Mouse (Mus musculus) spleen, adult 2 months (tissue): ENCODE results near the gene Olfr575. TPM values are rescaled to one million over a fixed set of nuclear protein-coding genes. Genes with fewer than 3 reads are reported as not detected.

Experiments
- DNase-seq, 2 experiments: peaks; one replicate each; pipeline versions ENCODE4 v3.0.0 to v3.0.0-alpha.2; 2012 to 2021; ENCODE audit warnings: low spot score in 2 of 2, low read depth in 1 of 2
- H3K27ac ChIP-seq: fragments of 200-500 bp; 2 replicates; pipeline ENCODE4 v1.5.1; 2012; ENCODE audit warnings: low read length, inconsistent platforms; ENCODE audit not compliant: insufficient read depth
- H3K27me3 ChIP-seq: fragments of 200-500 bp; 2 replicates; pipeline ENCODE4 v1.6.1; 2012; ENCODE audit warnings: mild to moderate bottlenecking, moderate library complexity, low read length, inconsistent platforms; ENCODE audit not compliant: control insufficient read depth, insufficient read depth
- H3K36me3 ChIP-seq: fragments of 200-500 bp; 2 replicates; pipeline ENCODE4 v1.6.1; 2012; ENCODE audit warnings: mild to moderate bottlenecking, low read length, inconsistent platforms; ENCODE audit not compliant: control insufficient read depth, insufficient read depth
- H3K4me1 ChIP-seq: fragments of 200-500 bp; 2 replicates; pipeline ENCODE4 v1.6.1; 2011; ENCODE audit warnings: inconsistent platforms; ENCODE audit not compliant: control insufficient read depth, insufficient read depth, insufficient read length
- H3K4me3 ChIP-seq: fragments of 200-500 bp; 2 replicates; pipeline ENCODE4 v1.5.1; 2011; ENCODE audit warnings: mild to moderate bottlenecking, inconsistent platforms; ENCODE audit not compliant: insufficient read depth, insufficient read length; ENCODE audit errors: extremely low read depth
- CTCF ChIP-seq: fragments of 200-500 bp; IDR thresholded peaks from 2 replicates; pipeline ENCODE4 v1.5.1; 2011; ENCODE audit warnings: mild to moderate bottlenecking, inconsistent platforms; ENCODE audit not compliant: insufficient read depth, insufficient read length, insufficient replicate concordance; ENCODE audit errors: extremely low read depth
- POLR2A ChIP-seq: fragments of 200-500 bp; IDR thresholded peaks from 2 replicates; pipeline ENCODE4 v1.6.1; 2011; ENCODE audit warnings: low read depth, low read length, inconsistent platforms
- WGBS: fragments of 180-500 bp; shearing (Covaris S2); methylation state at CpG from one replicate; pipeline ENCODE4 v1.1.7; 2018; 5-methylcytosine and 5-hydroxymethylcytosine counted together
- polyA plus RNA-seq: library from polyadenylated mRNA; depleted of rRNA; stranded (reverse); fragments of >200 nt; gene quantifications from 2 replicates; pipeline ENCODE4 v1.2.3, GENCODE M21; 2012; rRNA removed

The Olfr575 gene
- polyA plus RNA-seq, result not detected in 2 replicates

DNA sequence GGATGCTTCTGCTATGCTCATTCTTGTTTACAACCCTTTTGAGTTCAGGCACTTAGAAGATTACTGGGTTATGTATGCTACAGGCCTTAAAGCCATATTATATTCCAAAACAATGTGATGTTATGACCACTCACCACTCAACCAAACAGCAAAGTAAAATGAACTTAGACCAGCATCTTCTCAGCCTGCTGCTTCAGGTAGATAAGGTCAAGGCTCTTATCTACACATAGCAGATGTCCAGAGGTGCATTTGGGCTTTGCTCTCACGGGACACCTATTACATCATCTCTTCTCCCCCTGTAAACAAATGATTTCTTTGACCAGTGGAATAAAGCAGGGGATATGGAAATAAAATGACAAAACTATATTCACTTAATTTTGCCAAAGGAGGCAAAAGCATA, at the start of gene Olfr575:
Olfr575 (minus strand) TSS at position 183 of the 400 bp plus-strand sequence.
- WGBS, result 56% methylated on average over 1 of the region's 1 CpGs
- Histone ChIP-seq H3K27ac (no peak within 1 kb of the TSS), H3K4me3 (no peak within 1 kb of the TSS), H3K4me1 (no peaks in the 10 kb centered on the region), H3K36me3 (no peaks in the 10 kb centered on the region), H3K27me3 (no peaks in the 10 kb centered on the region)
- DNase-seq, result no peak
- no peak for TF ChIP-seq POLR2A
- TF ChIP-seq CTCF, result no peak

GRCm38 (mm10) chr7:102989224-102989623, 30.6 kb upstream of the Olfr575 start, which contains the start of gene Olfr578:
Olfr578 (minus strand) TSS chr7:102989324.
- no peaks in the 10 kb centered on the region for H3K4me1 ChIP-seq
- no peak for TF ChIP-seq POLR2A
- no peak for TF ChIP-seq CTCF
- no peak within 1 kb of the TSS for H3K27ac ChIP-seq
- no peaks in the 10 kb centered on the region for H3K27me3 ChIP-seq
- no peak within 1 kb of the TSS for H3K4me3 ChIP-seq
- no peak for DNase-seq
- 67% methylated on average over 3 of the region's 3 CpGs for WGBS
- no peaks in the 10 kb centered on the region for H3K36me3 ChIP-seq

GRCm38 (mm10) chr7:102975843-102976242, 17.3 kb upstream of the Olfr575 start, which contains the start of gene Olfr577:
Olfr577 (minus strand) TSS chr7:102975943.
- Histone ChIP-seq H3K27me3 (no peaks in the 10 kb centered on the region), H3K36me3 (no peaks in the 10 kb centered on the region), H3K27ac (no peak within 1 kb of the TSS), H3K4me3 (no peak within 1 kb of the TSS), H3K4me1 (no peaks in the 10 kb centered on the region)
- WGBS, result 83% methylated on average over 2 of the region's 2 CpGs
- DNase-seq, result no peak
- TF ChIP-seq POLR2A, result no peak
- no peak for TF ChIP-seq CTCF

DNA sequence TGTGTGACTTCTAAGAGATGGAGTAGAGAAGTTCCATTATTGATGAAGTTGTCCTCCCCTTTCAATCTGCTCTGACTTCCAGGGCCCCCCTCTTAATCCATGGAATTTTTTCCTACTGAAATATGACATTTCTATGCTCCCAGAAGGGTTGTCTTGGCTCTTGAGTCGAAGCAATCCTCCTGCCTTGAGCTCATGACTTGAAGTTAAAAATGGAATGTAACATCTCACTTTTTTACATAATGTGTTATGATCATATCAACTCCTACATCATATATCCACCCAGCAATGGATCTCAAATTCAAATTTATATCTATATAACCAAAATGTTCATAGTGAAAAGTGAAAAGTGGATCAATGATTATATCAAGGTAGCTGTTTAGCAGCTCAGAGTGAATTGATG, 15.8 kb upstream of the Olfr575 start:
- Histone ChIP-seq H3K4me1 (no peaks in the 10 kb centered on the region), H3K4me3 (no peak overlapping the region), H3K27ac (no peak overlapping the region), H3K36me3 (no peaks in the 10 kb centered on the region), H3K27me3 (no peaks in the 10 kb centered on the region)
- 33% methylated on average over 1 of the region's 1 CpGs for WGBS
- DNase-seq, result no peak
- TF ChIP-seq POLR2A, result no peak
- TF ChIP-seq CTCF, result no peak

DNA sequence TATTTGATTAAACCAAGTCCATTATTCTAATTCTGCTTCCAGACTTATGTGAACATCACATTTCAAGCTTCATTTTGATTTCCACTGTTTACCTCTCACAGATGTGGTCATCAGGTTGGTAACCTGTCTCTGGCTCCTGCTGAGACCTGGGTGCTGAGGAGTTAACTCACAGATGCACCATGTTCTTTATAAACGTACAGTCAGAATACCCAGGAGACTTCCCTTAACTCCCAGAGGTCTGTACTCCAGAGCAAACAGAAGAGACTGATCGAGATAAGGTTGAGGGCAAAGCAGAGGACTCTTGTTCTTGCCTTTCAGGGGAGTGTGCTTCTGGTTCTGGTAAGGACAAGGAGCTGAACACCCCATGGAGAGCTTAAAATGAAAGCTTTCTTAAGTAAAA, 3.8 kb upstream of the Olfr575 start, which contains the start of gene Olfr576:
Olfr576 (plus strand) TSS at position 301 of the 400 bp plus-strand sequence.
- DNase-seq, result no peak
- no peaks in the 10 kb centered on the region for H3K27me3 ChIP-seq
- H3K36me3 ChIP-seq, result no peaks in the 10 kb centered on the region
- TF ChIP-seq CTCF (no peak), POLR2A (no peak)
- 38% methylated on average over 2 of the region's 2 CpGs for WGBS
- no peaks in the 10 kb centered on the region for H3K4me1 ChIP-seq
- H3K27ac ChIP-seq, result no peak within 1 kb of the TSS
- no peak within 1 kb of the TSS for H3K4me3 ChIP-seq

DNA sequence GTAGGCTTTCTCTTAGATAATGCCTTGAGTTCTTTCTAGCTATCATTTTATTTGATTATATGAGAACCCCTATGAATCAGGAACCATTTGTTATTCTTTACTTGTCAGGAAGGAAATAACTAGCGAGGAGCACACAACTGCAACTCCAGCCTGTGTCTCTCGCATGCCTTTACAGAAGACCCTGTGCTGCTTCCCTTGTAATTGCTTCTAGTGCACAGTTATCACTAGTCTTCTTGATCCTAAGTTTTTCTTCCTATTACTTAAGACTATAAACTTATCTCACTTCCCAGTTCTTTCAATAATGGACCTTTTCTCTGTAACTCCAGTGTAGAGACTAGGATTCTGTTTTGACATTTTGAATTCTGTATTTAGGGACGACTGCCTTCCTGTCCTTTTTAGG, 438 bp downstream of the Olfr575 start:
- no peaks in the 10 kb centered on the region for H3K4me1 ChIP-seq
- no peak for DNase-seq
- no peak overlapping the region for H3K4me3 ChIP-seq
- H3K27me3 ChIP-seq, result no peaks in the 10 kb centered on the region
- no peaks in the 10 kb centered on the region for H3K36me3 ChIP-seq
- TF ChIP-seq POLR2A (no peak), CTCF (no peak)
- H3K27ac ChIP-seq, result no peak overlapping the region
- WGBS, result 77% methylated on average over 3 of the region's 3 CpGs

DNA sequence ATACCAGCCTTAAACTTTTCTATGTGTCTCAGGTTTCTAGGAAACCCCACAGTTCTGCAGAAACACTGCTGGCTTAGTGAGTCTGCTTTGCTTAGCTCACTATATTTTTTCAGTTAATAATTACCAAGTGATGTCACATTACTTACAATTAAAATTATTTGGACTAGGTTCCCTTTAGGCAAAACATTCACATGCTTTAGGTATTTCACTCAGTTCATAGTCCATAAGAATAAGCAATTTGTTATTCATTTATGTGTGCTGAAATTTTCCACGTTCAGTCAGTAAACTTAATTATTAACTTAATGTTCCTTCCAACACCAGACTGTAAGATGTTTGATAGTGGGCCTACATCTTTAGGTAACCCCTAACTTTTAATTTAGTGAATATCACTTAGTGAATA, 7.8 kb downstream of the Olfr575 start:
- H3K36me3 ChIP-seq, result no peaks in the 10 kb centered on the region
- 75% methylated on average over 1 of the region's 1 CpGs for WGBS
- H3K4me3 ChIP-seq, result no peak overlapping the region
- TF ChIP-seq CTCF (no peak), POLR2A (no peak)
- H3K27me3 ChIP-seq, result no peaks in the 10 kb centered on the region
- no peak for DNase-seq
- no peak overlapping the region for H3K27ac ChIP-seq
- H3K4me1 ChIP-seq, result no peaks in the 10 kb centered on the region
